Mouse (Mus musculus): ENCODE measurements around the gene Ube2j1.

DNA sequence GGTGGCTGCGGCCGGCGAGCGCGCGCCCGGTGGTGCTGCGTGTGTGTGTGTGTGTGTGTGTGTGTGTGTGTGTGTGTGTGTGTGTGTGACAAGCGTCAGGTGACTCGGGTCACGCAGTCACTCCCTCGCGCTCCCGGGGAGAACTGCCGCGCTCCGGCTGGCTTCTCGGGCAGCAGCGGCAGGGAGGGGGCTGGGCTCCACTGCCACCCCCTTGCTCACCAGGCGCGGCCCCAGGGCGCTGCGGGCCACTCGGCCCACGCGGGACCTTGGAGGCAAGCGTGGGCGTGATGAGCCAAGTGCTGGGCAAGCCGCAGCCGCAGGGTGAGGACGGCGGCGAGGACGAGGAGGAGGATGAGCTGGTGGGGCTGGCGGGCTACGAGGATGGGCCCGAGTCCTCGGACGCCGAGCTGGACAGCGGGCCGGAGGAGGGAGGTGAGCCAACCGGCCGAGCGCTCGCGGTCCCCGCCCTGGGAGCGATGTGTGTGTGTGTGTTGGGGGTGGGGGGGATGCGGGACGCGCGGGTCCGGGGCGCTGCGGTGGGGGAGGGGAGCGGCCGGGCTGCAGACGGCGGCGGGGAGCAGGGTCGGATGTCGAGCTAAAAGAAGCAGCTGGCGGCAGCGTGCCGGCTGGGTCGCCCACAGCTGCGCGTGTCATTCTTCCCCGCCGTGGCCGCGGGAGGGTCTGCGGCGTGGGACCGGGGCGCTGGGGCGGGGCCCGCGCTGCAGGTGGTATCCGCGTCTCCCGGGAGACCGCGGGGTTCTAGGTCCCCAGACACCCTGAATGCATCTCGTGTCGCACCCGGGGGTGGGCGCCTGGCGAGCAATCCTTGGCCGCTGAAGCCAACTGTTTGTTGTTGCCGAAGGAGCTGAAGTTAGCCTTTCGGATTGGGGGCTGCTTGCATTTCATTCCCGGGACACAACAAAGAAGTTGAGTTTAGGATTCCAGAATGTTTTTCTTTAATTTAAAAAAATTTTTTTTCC, 47.8 kb upstream of the Ube2j1 start:
- no peak for TF ChIP-seq MAX (IDR thresholded peaks at IDR 0.05)
- TF ChIP-seq CTCF (IDR thresholded peaks at IDR 0.05; ENCODE audit: control insufficient read depth, insufficient read depth, insufficient read length), result no peak
- TF ChIP-seq CEBPB (IDR thresholded peaks at IDR 0.05; ENCODE audit: low read depth), result no peak
- TF ChIP-seq FOSL1 (IDR thresholded peaks at IDR 0.05; ENCODE audit: insufficient read depth, low read length, poor library complexity, severe bottlenecking), result no peak
- TF ChIP-seq USF1 (IDR thresholded peaks at IDR 0.05; ENCODE audit: low read depth), result no peak
